Mouse (Mus musculus): Measurements from ENCODE around the gene Limk1. TPM values are rescaled to one million over a fixed set of nuclear protein-coding genes. Genes with fewer than 3 reads are reported as not detected.

Limk1 gene
- polyA plus RNA-seq, 1 experiment from 2014 or later = 0.99 TPM

DNA sequence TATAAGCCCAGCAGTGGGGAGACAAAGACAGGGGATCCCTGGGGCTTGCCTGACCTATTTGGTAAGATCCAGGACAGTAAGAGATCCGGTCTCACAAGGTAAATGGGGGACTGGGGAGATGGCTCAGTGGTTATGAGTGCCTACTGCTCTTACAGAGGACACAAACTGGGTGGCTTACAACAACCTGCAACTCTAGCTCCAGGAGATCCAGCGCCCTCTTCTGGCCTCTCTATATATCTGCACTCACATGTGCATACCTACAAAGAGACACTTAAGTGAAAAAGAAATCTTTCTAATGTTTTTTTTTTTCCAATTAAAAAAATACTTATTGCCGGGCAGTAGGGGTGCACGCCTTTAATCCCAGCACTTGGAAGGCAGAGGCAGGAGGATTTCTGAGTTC is 41.9 kb downstream of the Limk1 start:
- H3K9ac ChIP-seq (ENCODE audit: low read depth, low read length) = no peak overlapping the region
- no peak for ATAC-seq (ENCODE audit: low read depth)
- WGBS (ENCODE audit: insufficient replicate concordance) = 53% methylated on average over 4 of the region's 4 CpGs

DNA sequence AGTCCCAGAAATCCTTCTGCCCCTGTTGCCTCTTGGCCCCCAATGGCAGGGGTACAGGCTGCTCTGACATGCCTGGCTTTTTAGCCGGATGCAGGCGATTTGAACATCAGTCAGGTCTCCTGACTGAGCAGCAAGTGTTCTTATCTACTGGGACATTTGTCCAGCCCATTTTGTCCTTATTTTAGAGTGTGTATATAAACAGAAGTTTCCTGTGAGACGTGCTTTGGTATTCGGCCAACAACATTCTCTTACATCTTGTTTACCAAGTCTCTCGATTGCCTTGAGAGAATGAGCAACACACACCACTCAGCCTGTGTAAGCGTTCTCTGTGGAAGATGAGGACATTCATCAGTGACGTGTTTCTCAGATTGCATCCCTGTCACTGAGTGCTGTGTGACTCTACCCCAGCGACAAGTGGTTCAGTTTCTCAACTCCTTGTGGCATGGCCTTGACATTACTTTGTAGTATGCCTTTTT is 43.7 kb downstream of the Limk1 start:
- Histone ChIP-seq H3K9ac (ENCODE audit: low read depth, low read length) (no peak overlapping the region), H3K9me3 (replicated peaks; ENCODE audit: control insufficient read depth, low read length) (no peaks in the 10 kb centered on the region), H3K4me2 (ENCODE audit: low read depth, low read length) (no peak overlapping the region), H3K36me3 (ENCODE audit: control insufficient read depth, insufficient read depth) (no peaks in the 10 kb centered on the region), H3K27me3 (ENCODE audit: control insufficient read depth, insufficient read depth, low read depth, low read length) (no peaks in the 10 kb centered on the region), H3K4me3 (ENCODE audit: low read depth, low read length) (no peak overlapping the region), H3K27ac (ENCODE audit: low read length) (peak overlapping the region; percentile 55), H3K4me1 (ENCODE audit: control insufficient read depth, low read depth, low read length) (peaks cover 6% of the 10 kb centered on the region)
- ATAC-seq (ENCODE audit: low read depth) = peak; percentile 51
- 32% methylated on average over 8 of the region's 8 CpGs for WGBS (ENCODE audit: insufficient replicate concordance)

More for the DNA sequence above, 41.9 kb downstream of the Limk1 start:
- H3K27ac ChIP-seq (ENCODE audit: low read length) = no peak overlapping the region
- no peaks in the 10 kb centered on the region for H3K27me3 ChIP-seq (ENCODE audit: control insufficient read depth, insufficient read depth, low read depth, low read length)
- no peaks in the 10 kb centered on the region for H3K36me3 ChIP-seq (ENCODE audit: control insufficient read depth, insufficient read depth)
- H3K4me1 ChIP-seq (ENCODE audit: control insufficient read depth, low read depth, low read length) = peaks cover 4% of the 10 kb centered on the region; the same call in 1 of the 2 replicates
- no peak overlapping the region for H3K4me3 ChIP-seq (ENCODE audit: low read depth, low read length)
- no peak overlapping the region for H3K4me2 ChIP-seq (ENCODE audit: low read depth, low read length)
- H3K9me3 ChIP-seq (replicated peaks; ENCODE audit: control insufficient read depth, low read length) = no peaks in the 10 kb centered on the region

DNA sequence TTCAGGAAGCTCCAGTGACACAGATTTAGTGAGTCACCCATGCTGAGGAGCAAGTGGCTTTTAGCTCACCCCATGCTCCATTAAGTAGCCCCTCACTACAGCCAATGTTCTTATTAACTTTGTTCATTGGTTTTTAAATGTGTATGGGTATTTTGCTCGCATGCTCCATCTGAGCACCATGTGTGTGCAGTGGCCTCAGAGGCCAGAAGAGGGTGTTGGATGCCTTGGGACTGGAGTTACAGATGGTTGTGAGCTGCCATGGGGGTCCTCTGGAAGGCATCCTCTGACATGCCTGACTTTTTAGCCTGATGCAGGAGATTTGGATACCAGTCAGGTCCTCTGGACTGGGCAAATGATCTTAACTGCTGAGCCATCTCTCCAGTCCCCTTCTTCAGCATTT is 44.3 kb downstream of the Limk1 start:
- Histone ChIP-seq H3K4me2 (ENCODE audit: low read depth, low read length) (no peak overlapping the region), H3K9me3 (replicated peaks; ENCODE audit: control insufficient read depth, low read length) (no peaks in the 10 kb centered on the region), H3K4me1 (ENCODE audit: control insufficient read depth, low read depth, low read length) (peaks cover 9% of the 10 kb centered on the region), H3K4me3 (ENCODE audit: low read depth, low read length) (no peak overlapping the region), H3K36me3 (ENCODE audit: control insufficient read depth, insufficient read depth) (no peaks in the 10 kb centered on the region), H3K27me3 (ENCODE audit: control insufficient read depth, insufficient read depth, low read depth, low read length) (no peaks in the 10 kb centered on the region), H3K27ac (ENCODE audit: low read length) (peak overlapping the region; percentile 55), H3K9ac (ENCODE audit: low read depth, low read length) (no peak overlapping the region)
- 58% methylated on average over 1 of the region's 1 CpGs for WGBS (ENCODE audit: insufficient replicate concordance)
- ATAC-seq (ENCODE audit: low read depth) = no peak

DNA sequence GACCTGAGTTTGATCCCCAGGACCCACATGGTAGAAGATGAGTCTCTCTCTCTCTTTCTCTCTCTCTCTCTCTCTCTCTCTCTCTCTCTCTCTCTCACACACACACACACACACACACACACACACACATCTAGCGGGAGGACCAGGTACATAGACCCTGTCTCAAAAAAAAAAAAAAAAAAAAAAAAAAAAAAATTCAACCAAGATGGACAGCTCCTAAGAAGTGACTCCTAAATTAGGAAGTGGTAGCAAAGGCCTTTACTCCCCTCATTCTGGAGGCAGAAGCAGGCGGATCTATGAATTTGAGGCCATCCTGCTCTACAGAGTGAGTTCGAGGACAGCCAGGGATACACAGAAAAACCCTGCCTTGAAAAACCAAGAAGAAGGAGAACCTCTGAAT is 48.0 kb downstream of the Limk1 start:
- Histone ChIP-seq H3K27ac (ENCODE audit: low read length) (no peak overlapping the region), H3K4me1 (ENCODE audit: control insufficient read depth, low read depth, low read length) (peaks cover 17% of the 10 kb centered on the region), H3K27me3 (ENCODE audit: control insufficient read depth, insufficient read depth, low read depth, low read length) (no peaks in the 10 kb centered on the region), H3K9ac (ENCODE audit: low read depth, low read length) (no peak overlapping the region), H3K36me3 (ENCODE audit: control insufficient read depth, insufficient read depth) (peaks cover 7% of the 10 kb centered on the region; the same call in 1 of the 2 replicates), H3K9me3 (replicated peaks; ENCODE audit: control insufficient read depth, low read length) (no peaks in the 10 kb centered on the region), H3K4me3 (ENCODE audit: low read depth, low read length) (no peak overlapping the region), H3K4me2 (ENCODE audit: low read depth, low read length) (no peak overlapping the region)
- ATAC-seq (ENCODE audit: low read depth) = no peak
- WGBS (ENCODE audit: insufficient replicate concordance) = 73% methylated on average over 3 of the region's 3 CpGs

DNA sequence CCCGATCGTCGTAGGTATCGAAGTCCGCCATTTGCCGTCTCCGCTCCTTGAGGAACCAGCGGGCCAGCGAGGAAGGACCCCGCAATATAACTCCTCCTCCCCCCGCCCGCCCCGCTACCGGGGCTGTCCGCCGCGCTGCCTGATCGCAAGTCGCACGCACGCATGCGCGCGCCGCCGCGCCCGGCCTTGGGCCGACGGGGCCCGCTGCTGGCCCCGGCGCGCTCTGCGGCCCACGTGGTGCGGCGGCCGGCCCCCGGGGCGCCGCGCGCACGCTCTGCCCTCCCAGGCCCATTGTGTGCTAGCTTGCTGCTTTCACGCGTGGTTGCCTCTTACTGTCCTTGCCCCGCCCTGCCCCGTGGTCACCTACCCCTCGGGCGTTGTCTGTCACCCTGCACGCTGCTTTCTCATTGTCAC is 49.1 kb downstream of the Limk1 start, which contains the start of gene Eif4h:
Eif4h (minus strand) TSS at position 222 of the 414 bp plus-strand sequence.
- peak; percentile 92 for ATAC-seq (ENCODE audit: low read depth)
- peak within 1 kb of the TSS; percentile 98 for H3K4me3 ChIP-seq (ENCODE audit: low read depth, low read length)
- H3K36me3 ChIP-seq (ENCODE audit: control insufficient read depth, insufficient read depth) = peaks cover 12% of the 10 kb centered on the region
- H3K9me3 ChIP-seq (replicated peaks; ENCODE audit: control insufficient read depth, low read length) = no peaks in the 10 kb centered on the region
- H3K4me1 ChIP-seq (ENCODE audit: control insufficient read depth, low read depth, low read length) = peaks cover 15% of the 10 kb centered on the region
- peak within 1 kb of the TSS; percentile 98 for H3K4me2 ChIP-seq (ENCODE audit: low read depth, low read length)
- H3K27ac ChIP-seq (ENCODE audit: low read length) = peak within 1 kb of the TSS; percentile 91
- 0% methylated on average over 41 of the region's 52 CpGs for WGBS (ENCODE audit: insufficient replicate concordance)
- H3K27me3 ChIP-seq (ENCODE audit: control insufficient read depth, insufficient read depth, low read depth, low read length) = no peaks in the 10 kb centered on the region
- H3K9ac ChIP-seq (ENCODE audit: low read depth, low read length) = peak within 1 kb of the TSS; percentile 99

DNA sequence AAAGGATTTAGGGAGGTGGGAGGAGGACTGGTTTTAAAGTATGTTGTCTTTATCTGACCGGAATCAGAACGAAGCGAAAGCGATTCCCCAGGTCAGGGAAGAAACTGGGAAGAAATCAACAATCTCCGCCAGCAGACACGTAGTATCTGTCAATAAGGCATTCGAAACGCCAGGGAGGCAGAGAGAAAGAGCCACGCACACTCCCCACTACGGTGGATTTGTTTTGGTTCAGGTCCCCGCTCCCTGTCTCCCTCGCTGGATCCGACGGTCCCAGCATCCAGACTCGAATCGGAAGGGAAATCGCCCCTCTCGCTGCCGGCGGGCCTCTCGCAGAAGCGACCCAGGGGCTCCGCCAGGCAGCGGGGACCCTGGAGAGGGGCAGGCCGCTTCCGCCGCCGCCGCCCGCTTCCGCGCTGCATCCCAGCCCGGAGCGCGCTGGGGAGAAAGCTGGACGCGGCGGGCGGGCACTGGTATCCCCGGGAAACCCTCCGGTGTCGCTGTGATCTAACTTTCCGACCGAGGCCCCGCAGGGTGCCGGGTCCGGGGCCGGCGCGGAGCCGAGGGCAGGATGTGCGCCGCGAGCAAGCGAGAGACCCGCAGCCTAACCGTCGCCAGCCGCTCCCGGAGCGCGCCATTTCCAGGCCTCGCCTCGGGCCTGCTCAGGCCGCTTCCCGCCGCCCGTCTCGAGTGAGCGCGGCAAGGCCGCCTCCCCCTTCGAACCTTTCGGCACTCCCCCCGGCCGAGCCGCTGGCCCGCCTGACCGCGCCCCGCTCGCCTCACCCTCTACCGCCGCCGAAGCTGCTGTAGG is 49.7 kb downstream of the Limk1 start:
- Histone ChIP-seq H3K4me3 (ENCODE audit: low read depth, low read length) (peak overlapping the region; percentile 98), H3K4me2 (ENCODE audit: low read depth, low read length) (peak overlapping the region; percentile 98), H3K27me3 (ENCODE audit: control insufficient read depth, insufficient read depth, low read depth, low read length) (no peaks in the 10 kb centered on the region), H3K36me3 (ENCODE audit: control insufficient read depth, insufficient read depth) (peaks cover 15% of the 10 kb centered on the region), H3K4me1 (ENCODE audit: control insufficient read depth, low read depth, low read length) (peaks cover 13% of the 10 kb centered on the region), H3K9me3 (replicated peaks; ENCODE audit: control insufficient read depth, low read length) (no peaks in the 10 kb centered on the region), H3K9ac (ENCODE audit: low read depth, low read length) (peak overlapping the region; percentile 99), H3K27ac (ENCODE audit: low read length) (peak overlapping the region; percentile 91)
- ATAC-seq (ENCODE audit: low read depth) = peak; percentile 39
- whole genome bisulfite sequencing (ENCODE audit: insufficient replicate concordance) = under 1% methylated on average over 72 of the region's 85 CpGs

DNA sequence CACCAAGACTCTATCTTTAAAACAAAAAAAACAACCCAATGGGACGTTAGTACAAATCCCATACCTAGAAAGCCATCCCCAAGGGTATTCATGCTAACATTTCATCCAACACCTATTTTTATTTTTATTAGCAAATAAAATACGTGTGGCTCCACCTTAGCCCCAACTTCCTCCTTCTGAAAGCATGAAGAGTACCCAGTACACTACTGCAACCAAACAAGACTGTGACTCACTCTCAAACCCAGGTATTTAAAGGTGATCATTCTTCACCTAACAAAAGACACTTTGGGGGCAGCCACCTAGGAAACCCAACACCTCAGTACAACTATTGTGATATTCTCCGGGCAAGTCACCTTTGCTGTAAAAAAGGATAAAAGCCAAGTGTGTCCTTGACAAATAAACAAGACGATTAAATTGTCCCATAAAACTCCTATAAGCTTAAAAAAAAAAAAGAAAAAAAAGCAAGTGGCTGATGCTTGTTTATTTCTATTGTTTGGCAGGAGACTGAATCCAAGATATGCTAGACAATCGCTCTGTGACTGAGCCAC is 50.5 kb downstream of the Limk1 start:
- 12% methylated on average over 5 of the region's 5 CpGs for WGBS (ENCODE audit: insufficient replicate concordance)
- peak overlapping the region; percentile 91 for H3K27ac ChIP-seq (ENCODE audit: low read length)

DNA sequence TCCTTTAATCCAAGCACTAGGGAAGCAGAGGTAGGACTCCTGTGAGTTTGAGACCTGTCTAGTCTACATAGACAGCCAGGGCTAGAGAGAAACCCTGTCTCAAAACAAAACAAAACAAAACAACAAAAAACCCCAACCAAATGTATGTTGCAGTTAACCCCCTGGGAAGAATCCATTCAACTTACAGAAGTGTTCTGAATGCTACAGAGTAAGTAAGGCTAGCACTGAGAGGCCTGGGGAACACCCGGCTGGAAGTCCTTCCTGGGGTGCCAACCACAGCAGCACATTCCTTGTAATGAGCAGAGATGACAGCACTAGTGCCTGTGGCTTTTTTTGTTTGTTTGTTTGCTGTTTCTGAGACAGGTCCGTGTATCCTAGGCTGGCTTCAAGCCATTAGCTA is 55.6 kb downstream of the Limk1 start:
- H3K36me3 ChIP-seq (ENCODE audit: control insufficient read depth, insufficient read depth) = peaks cover 25% of the 10 kb centered on the region
- H3K9me3 ChIP-seq (replicated peaks; ENCODE audit: control insufficient read depth, low read length) = no peaks in the 10 kb centered on the region
- no peak overlapping the region for H3K27ac ChIP-seq (ENCODE audit: low read length)
- no peak overlapping the region for H3K9ac ChIP-seq (ENCODE audit: low read depth, low read length)
- H3K4me1 ChIP-seq (ENCODE audit: control insufficient read depth, low read depth, low read length) = peaks cover 6% of the 10 kb centered on the region
- H3K4me2 ChIP-seq (ENCODE audit: low read depth, low read length) = no peak overlapping the region
- no peak for ATAC-seq (ENCODE audit: low read depth)
- H3K27me3 ChIP-seq (ENCODE audit: control insufficient read depth, insufficient read depth, low read depth, low read length) = no peaks in the 10 kb centered on the region
- H3K4me3 ChIP-seq (ENCODE audit: low read depth, low read length) = no peak overlapping the region
- 58% methylated on average over 2 of the region's 2 CpGs for WGBS (ENCODE audit: insufficient replicate concordance)

More for the DNA sequence above, 50.5 kb downstream of the Limk1 start:
- Histone ChIP-seq H3K9ac (ENCODE audit: low read depth, low read length) (peak overlapping the region; percentile 99), H3K4me2 (ENCODE audit: low read depth, low read length) (peak overlapping the region; percentile 98), H3K27me3 (ENCODE audit: control insufficient read depth, insufficient read depth, low read depth, low read length) (no peaks in the 10 kb centered on the region), H3K9me3 (replicated peaks; ENCODE audit: control insufficient read depth, low read length) (no peaks in the 10 kb centered on the region), H3K4me1 (ENCODE audit: control insufficient read depth, low read depth, low read length) (peaks cover 13% of the 10 kb centered on the region), H3K4me3 (ENCODE audit: low read depth, low read length) (peak overlapping the region; percentile 98), H3K36me3 (ENCODE audit: control insufficient read depth, insufficient read depth) (peaks cover 18% of the 10 kb centered on the region)
- no peak for ATAC-seq (ENCODE audit: low read depth)

DNA sequence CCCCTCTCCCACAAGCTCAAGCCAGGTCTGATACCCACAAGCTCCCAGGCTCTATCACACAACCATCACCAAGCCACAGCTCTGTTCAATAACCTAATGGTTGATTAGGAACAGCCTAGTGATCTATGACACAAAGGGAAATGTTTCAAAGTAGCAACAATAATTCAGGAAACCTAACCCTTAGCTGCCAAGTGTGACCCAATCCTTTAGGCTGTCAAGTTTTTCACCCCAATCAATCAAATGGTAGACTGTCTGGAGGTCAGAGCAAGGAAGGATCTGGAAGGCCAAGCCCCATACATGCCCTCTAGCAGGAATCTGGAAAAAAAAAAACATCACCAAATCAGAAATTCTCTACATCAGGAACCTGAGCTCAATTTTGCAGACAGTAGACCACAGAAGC is 57.6 kb downstream of the Limk1 start:
- Histone ChIP-seq H3K27ac (ENCODE audit: low read length) (no peak overlapping the region), H3K9me3 (replicated peaks; ENCODE audit: control insufficient read depth, low read length) (no peaks in the 10 kb centered on the region), H3K27me3 (ENCODE audit: control insufficient read depth, insufficient read depth, low read depth, low read length) (no peaks in the 10 kb centered on the region), H3K36me3 (ENCODE audit: control insufficient read depth, insufficient read depth) (peaks cover 33% of the 10 kb centered on the region), H3K4me3 (ENCODE audit: low read depth, low read length) (no peak overlapping the region), H3K4me2 (ENCODE audit: low read depth, low read length) (no peak overlapping the region), H3K9ac (ENCODE audit: low read depth, low read length) (no peak overlapping the region), H3K4me1 (ENCODE audit: control insufficient read depth, low read depth, low read length) (no peaks in the 10 kb centered on the region; the same call in 1 of the 2 replicates)
- ATAC-seq (ENCODE audit: low read depth) = no peak
